Comparison of ENCODE assay signal across 10 mouse cellular contexts in genomic region chr4:141721961-141722360, GRCm38 (mm10). TPM values are rescaled to one million over a fixed set of nuclear protein-coding genes. Genes with fewer than 3 reads are reported as not detected.
DNase-seq lines count a peak whose midpoint lies in the region; ATAC-seq and TF ChIP-seq lines count a peak whose summit lies in the region.
"Had no signal": no experiment of that assay in that cellular context is flagged by ENCODE, and none has a peak within 500 bp of the region (broad histone marks: within the 10 kb centered on the region; RNA-seq: fewer than 3 reads in every experiment).

No protein-coding gene starts in this region.

- H3K27me3 ChIP-seq in spleen, adult 2 months (ENCODE audit: control insufficient read depth, insufficient read depth, low read length): no peaks in the 10 kb centered on the region
- no peaks in the 10 kb centered on the region for H3K27me3 ChIP-seq in forebrain, embryonic 16.5 days (replicated peaks; ENCODE audit: control insufficient read depth, insufficient read depth, low read length)
- no peaks in the 10 kb centered on the region for H3K27me3 ChIP-seq in liver, postnatal 0 days (ENCODE audit: insufficient read depth, low read length)
- H3K27me3 ChIP-seq in stomach, postnatal 0 days (ENCODE audit: control insufficient read depth, insufficient read depth, low read length): no peaks in the 10 kb centered on the region

- TF ChIP-seq EP300 in liver, postnatal 0 days (IDR thresholded peaks at IDR 0.05; ENCODE audit: low read depth): peak; percentile 80
- TF ChIP-seq EP300 in stomach, postnatal 0 days (optimal IDR thresholded peaks at IDR 0.05): no peak

- no peak for TF ChIP-seq POLR2A in spleen, adult 2 months (IDR thresholded peaks at IDR 0.05; ENCODE audit: low read depth, low read length)

- no peak for DNase-seq in spleen, adult 2 months (ENCODE audit: low read depth in 1 of 2, low spot score in 2 of 2)
- no peak for DNase-seq in spleen, postnatal 10 days (ENCODE audit: low spot score in 2 of 2)
- DNase-seq in liver, postnatal 0 days: no peak
- DNase-seq in stomach, postnatal 0 days (ENCODE audit: low spot score): no peak
- DNase-seq in layer of hippocampus, adult 18-20 months (ENCODE audit: low spot score in 2 of 2): no peak
- no peak for DNase-seq in left cerebral cortex, postnatal 36 days (ENCODE audit: low spot score in 2 of 2)
- no peak for DNase-seq in adrenal gland, adult 2 months
- DNase-seq: right cerebral cortex, adult 18-20 months had no signal

- peak overlapping the region; percentile 87; the same call in 1 of the 2 replicates for H3K4me3 ChIP-seq in spleen, adult 2 months (ENCODE audit: extremely low read depth, insufficient read depth, insufficient read length)
- H3K4me3 ChIP-seq in forebrain, embryonic 16.5 days (replicated peaks; ENCODE audit: low read length): peak overlapping the region; percentile 93
- peak overlapping the region; percentile 97 for H3K4me3 ChIP-seq in liver, postnatal 0 days (ENCODE audit: low read depth, low read length)
- H3K4me3 ChIP-seq in stomach, postnatal 0 days (ENCODE audit: low read depth, low read length): peak overlapping the region; percentile 88

- WGBS in spleen, adult 2 months: 38% methylated on average over 6 of the region's 6 CpGs
- WGBS in forebrain, embryonic 16.5 days: 72% methylated on average over 6 of the region's 6 CpGs
- 17% methylated on average over 6 of the region's 6 CpGs for WGBS in liver, postnatal 0 days (ENCODE audit: insufficient replicate concordance)
- 11% methylated on average over 6 of the region's 6 CpGs for WGBS in stomach, postnatal 0 days

- intact Hi-C loops in left cerebral cortex, postnatal 36 days (cut with DNase I): loop anchor here (5.0 kb wide), 1 partner anchor 70 kb away; the partner anchor contains the start of genes Casp9 and Dnajc16

- H3K9ac ChIP-seq in forebrain, embryonic 16.5 days (replicated peaks; ENCODE audit: low read depth, low read length): no peak overlapping the region
- peak overlapping the region; percentile 97 for H3K9ac ChIP-seq in liver, postnatal 0 days (replicated peaks)
- H3K9ac ChIP-seq in stomach, postnatal 0 days (ENCODE audit: low read length): peak overlapping the region; percentile 92

- no peak for ATAC-seq in forebrain, embryonic 16.5 days
- ATAC-seq in liver, postnatal 0 days: peak; percentile 35
- no peak for ATAC-seq in stomach, postnatal 0 days (ENCODE audit: low FRiP score, low TSS enrichment)

- no peaks in the 10 kb centered on the region for H3K36me3 ChIP-seq in spleen, adult 2 months (ENCODE audit: control insufficient read depth, insufficient read depth, low read length)
- no peaks in the 10 kb centered on the region for H3K36me3 ChIP-seq in forebrain, embryonic 16.5 days (ENCODE audit: control insufficient read depth, insufficient read depth)
- H3K36me3 ChIP-seq in liver, postnatal 0 days (replicated peaks; ENCODE audit: insufficient read depth, low read length): peaks cover 10% of the 10 kb centered on the region
- H3K36me3 ChIP-seq in stomach, postnatal 0 days (ENCODE audit: control insufficient read depth, insufficient read depth, low read length): peaks cover 9% of the 10 kb centered on the region; the same call in 1 of the 2 replicates

- peak overlapping the region; percentile 78 for H3K4me2 ChIP-seq in forebrain, embryonic 16.5 days (ENCODE audit: low read length)
- peak overlapping the region; percentile 92 for H3K4me2 ChIP-seq in liver, postnatal 0 days (ENCODE audit: low read depth, low read length)
- H3K4me2 ChIP-seq in stomach, postnatal 0 days (replicated peaks; ENCODE audit: low read depth): peak overlapping the region; percentile 83

- H3K27ac ChIP-seq in spleen, adult 2 months (ENCODE audit: insufficient read depth, low read length): no peak overlapping the region
- H3K27ac ChIP-seq in forebrain, embryonic 16.5 days (ENCODE audit: low read length): no peak overlapping the region
- peak overlapping the region; percentile 100 for H3K27ac ChIP-seq in liver, postnatal 0 days (ENCODE audit: low read depth)
- peak overlapping the region; percentile 99 for H3K27ac ChIP-seq in stomach, postnatal 0 days (replicated peaks)

- no peak for TF ChIP-seq CTCF in spleen, adult 2 months (IDR thresholded peaks at IDR 0.05; ENCODE audit: extremely low read depth, insufficient read depth, insufficient read length, insufficient replicate concordance)
- no peak for TF ChIP-seq CTCF in liver, postnatal 0 days (IDR thresholded peaks at IDR 0.05; ENCODE audit: low read depth)
- no peak for TF ChIP-seq CTCF in stomach, postnatal 0 days (IDR thresholded peaks at IDR 0.05; ENCODE audit: low read depth)

- no peaks in the 10 kb centered on the region for H3K9me3 ChIP-seq in forebrain, embryonic 16.5 days (ENCODE audit: control insufficient read depth, low read length)
- H3K9me3 ChIP-seq in liver, postnatal 0 days (ENCODE audit: low read length): no peaks in the 10 kb centered on the region
- no peaks in the 10 kb centered on the region for H3K9me3 ChIP-seq in stomach, postnatal 0 days (ENCODE audit: control insufficient read depth, low read length)

- H3K4me1 ChIP-seq in spleen, adult 2 months (ENCODE audit: control insufficient read depth, insufficient read depth, insufficient read length): 0 out of 2 replicates have a peak, but pooled peaks cover 13% of the 10 kb centered on the region
- peaks cover 22% of the 10 kb centered on the region for H3K4me1 ChIP-seq in forebrain, embryonic 16.5 days (replicated peaks; ENCODE audit: control insufficient read depth, insufficient read depth, low read length)
- H3K4me1 ChIP-seq in liver, postnatal 0 days (ENCODE audit: insufficient read depth): peaks cover 50% of the 10 kb centered on the region
- H3K4me1 ChIP-seq in stomach, postnatal 0 days (replicated peaks; ENCODE audit: control insufficient read depth, insufficient read depth): 0 out of 2 replicates have a peak, but pooled peaks cover 3% of the 10 kb centered on the region

RNA-seq across cellular contexts. Expression of gene Ddi2, which starts 1.3 kb away (rescaled TPM):
- polyA plus RNA-seq in spleen, adult 2 months (2012; rRNA removed): 8.7 and 15.9 TPM in 2 replicates
- 13.1 and 14.3 TPM in 2 replicates for polyA plus RNA-seq in forebrain, embryonic 16.5 days (2015; fragmentation: Nextera tagmentation; extraction: Ambion mirVana)
- polyA plus RNA-seq in liver, postnatal 0 days (2015; fragmentation: Nextera tagmentation; extraction: Ambion mirVana): 21.7 and 22.6 TPM in 2 replicates
- polyA plus RNA-seq in stomach, postnatal 0 days (2015; fragmentation: Nextera tagmentation; extraction: Ambion mirVana): 14.4 TPM in 2 replicates
- total RNA-seq in layer of hippocampus, adult 18-20 months (2021): 10 to 100 TPM; 47.6 to 52.4 TPM
- 10 to 100 TPM; 39.4 to 44.1 TPM for total RNA-seq in left cerebral cortex, postnatal 36 days (2021)
- total RNA-seq in adrenal gland, adult 2 months (2021): 10 to 100 TPM; 38.5 to 78.4 TPM
- polyA plus RNA-seq in adrenal gland, adult 2 months (2012; rRNA removed): 16.8 and 22.1 TPM in 2 replicates

RNA-seq across cellular contexts. Expression of gene Agmat, which starts 24.5 kb away (rescaled TPM):
- 0.15 and 0.18 TPM in 2 replicates for polyA plus RNA-seq in spleen, adult 2 months (2012; rRNA removed)
- not detected in 2 replicates for polyA plus RNA-seq in forebrain, embryonic 16.5 days (2015; fragmentation: Nextera tagmentation; extraction: Ambion mirVana)
- polyA plus RNA-seq in liver, postnatal 0 days (2015; fragmentation: Nextera tagmentation; extraction: Ambion mirVana): 101 and 105 TPM in 2 replicates
- 0.13 and 0.34 TPM in 2 replicates for polyA plus RNA-seq in stomach, postnatal 0 days (2015; fragmentation: Nextera tagmentation; extraction: Ambion mirVana)
- under 1 TPM in 1 of 2 experiments, not detected in 1; 0.22 TPM for total RNA-seq in layer of hippocampus, adult 18-20 months (2021)
- 1 to 10 TPM; 1.1 to 1.3 TPM for total RNA-seq in left cerebral cortex, postnatal 36 days (2021)
- 10 to 100 TPM; 25.7 to 59.4 TPM for total RNA-seq in adrenal gland, adult 2 months (2021)
- polyA plus RNA-seq in adrenal gland, adult 2 months (2012; rRNA removed): 5.8 and 9.2 TPM in 2 replicates
- total RNA-seq: common myeloid progenitor, adult 5-6 weeks had no signal

RNA-seq across cellular contexts. Expression of gene Rsc1a1, which starts 36.6 kb away (rescaled TPM):
- 4.4 and 9.2 TPM in 2 replicates for polyA plus RNA-seq in spleen, adult 2 months (2012; rRNA removed)
- polyA plus RNA-seq in forebrain, embryonic 16.5 days (2015; fragmentation: Nextera tagmentation; extraction: Ambion mirVana): 0.99 and 1.4 TPM in 2 replicates
- polyA plus RNA-seq in liver, postnatal 0 days (2015; fragmentation: Nextera tagmentation; extraction: Ambion mirVana): not detected in 2 replicates
- not detected in 2 replicates for polyA plus RNA-seq in stomach, postnatal 0 days (2015; fragmentation: Nextera tagmentation; extraction: Ambion mirVana)
- under 1 TPM in 1 of 2 experiments, not detected in 1; 0.25 TPM for total RNA-seq in layer of hippocampus, adult 18-20 months (2021)
- 1 to 10 TPM in 1 of 2 experiments, not detected in 1; 2.9 TPM for total RNA-seq in left cerebral cortex, postnatal 36 days (2021)
- total RNA-seq in adrenal gland, adult 2 months (2021): not detected
- 4.3 and 6.8 TPM in 2 replicates for polyA plus RNA-seq in adrenal gland, adult 2 months (2012; rRNA removed)

RNA-seq across cellular contexts. Expression of gene Plekhm2, which starts 57.3 kb away (rescaled TPM):
- polyA plus RNA-seq in spleen, adult 2 months (2012; rRNA removed): 48.1 and 51.6 TPM in 2 replicates
- 5.0 and 7.0 TPM in 2 replicates for polyA plus RNA-seq in forebrain, embryonic 16.5 days (2015; fragmentation: Nextera tagmentation; extraction: Ambion mirVana)
- polyA plus RNA-seq in liver, postnatal 0 days (2015; fragmentation: Nextera tagmentation; extraction: Ambion mirVana): 1.7 TPM in 2 replicates
- polyA plus RNA-seq in stomach, postnatal 0 days (2015; fragmentation: Nextera tagmentation; extraction: Ambion mirVana): 3.5 and 4.3 TPM in 2 replicates
- total RNA-seq in layer of hippocampus, adult 18-20 months (2021): 10 to 100 TPM; 81.2 to 81.3 TPM
- 10 to 100 TPM; 90.7 to 91.7 TPM for total RNA-seq in left cerebral cortex, postnatal 36 days (2021)
- total RNA-seq in adrenal gland, adult 2 months (2021): 10 to 100 TPM; 47.8 to 73.2 TPM
- polyA plus RNA-seq in adrenal gland, adult 2 months (2012; rRNA removed): 63.1 and 63.4 TPM in 2 replicates

Comparison
In these comparisons a context has a peak if more than half of its experiments do, and no peak if none do; other contexts are left out.
1. H3K27ac ChIP-seq: peak in liver, postnatal 0 days (single experiment) and stomach, postnatal 0 days (single experiment); none in spleen, adult 2 months (single experiment) and forebrain, embryonic 16.5 days (single experiment).
2. RNA of gene Agmat, which starts 24.5 kb away (polyA plus RNA-seq): 101 to 105 TPM in liver, postnatal 0 days; 5.8 to 9.2 TPM in adrenal gland, adult 2 months, 0.15 to 0.18 TPM in spleen, adult 2 months, 0.13 to 0.34 TPM in stomach, postnatal 0 days and not detected in forebrain, embryonic 16.5 days; every median in the first group is over 10 times any median in the second.
3. Peak in every context shown above with its lines, with median percentiles within 50 percentile points of each other: H3K4me3 ChIP-seq and H3K4me2 ChIP-seq.